Mouse (Mus musculus) MEL (cell line): ENCODE measurements around the gene Parva. TPM values are rescaled to one million over a fixed set of nuclear protein-coding genes. Genes with fewer than 3 reads are reported as not detected.

ENCODE experiments used
- DNase-seq: peaks from one replicate; pipeline ENCODE4 v3.0.0; 2011; ENCODE audit warnings: low read depth, low spot score
- H3K27ac ChIP-seq: 2 replicates; pipeline ENCODE4 v1.5.1; 2012; ENCODE audit warnings: low read depth, mild to moderate bottlenecking, control low read depth, low read length, moderate library complexity; ENCODE audit not compliant: control insufficient read depth
- H3K27me3 ChIP-seq, 2 experiments: fragments of 150-350 bp in 1 of 2; sonication (generic) in 1 of 2; 2 replicates each; pipeline ENCODE4 v1.6.1; 2012; ENCODE audit warnings: low read length in 2 of 2, mild to moderate bottlenecking in 2 of 2, improper control_type of control experiment in 1 of 2, moderate library complexity in 1 of 2; ENCODE audit not compliant: insufficient read depth in 2 of 2, control insufficient read depth in 1 of 2
- H3K36me3 ChIP-seq, 2 experiments: 2 replicates each; pipeline ENCODE4 v1.6.1; 2012 to 2014; ENCODE audit warnings: low read length in 2 of 2, improper control_type of control experiment in 1 of 2, inconsistent platforms in 1 of 2, mild to moderate bottlenecking in 1 of 2; ENCODE audit not compliant: insufficient read depth in 2 of 2, control insufficient read depth in 1 of 2
- H3K4me1 ChIP-seq, 2 experiments: fragments of 150-350 bp in 1 of 2; sonication (generic) in 1 of 2; 2 replicates each; pipeline ENCODE4 v1.6.1; 2012; ENCODE audit warnings: low read length in 2 of 2, improper control_type of control experiment in 1 of 2, mild to moderate bottlenecking in 1 of 2; ENCODE audit not compliant: insufficient read depth in 2 of 2, control insufficient read depth in 1 of 2
- H3K4me3 ChIP-seq, 2 experiments: fragments of 150-350 bp in 1 of 2; sonication (generic) in 1 of 2; 2 replicates each; pipeline ENCODE4 v1.5.1; 2012; ENCODE audit warnings: low read depth in 2 of 2, low read length in 2 of 2, mild to moderate bottlenecking in 2 of 2, moderate library complexity in 2 of 2, control low read depth in 1 of 2, improper control_type of control experiment in 1 of 2; ENCODE audit not compliant: control insufficient read depth in 1 of 2, insufficient read depth in 1 of 2
- H3K79me2 ChIP-seq: 2 replicates; pipeline ENCODE4 v1.6.1; 2012; ENCODE audit warnings: mild to moderate bottlenecking, low read length, moderate library complexity; ENCODE audit not compliant: control insufficient read depth, poor library complexity, insufficient read depth
- H3K9ac ChIP-seq: 2 replicates; pipeline ENCODE4 v1.6.1; 2012; ENCODE audit warnings: low read depth, mild to moderate bottlenecking, control low read depth, low read length, moderate library complexity; ENCODE audit not compliant: control insufficient read depth, poor library complexity, severe bottlenecking
- H3K9me3 ChIP-seq: fragments of 150-350 bp; sonication (generic); replicated peaks from 2 replicates; pipeline ENCODE4 v1.6.1; 2012; ENCODE audit warnings: mild to moderate bottlenecking, low read length, improper control_type of control experiment, moderate library complexity; ENCODE audit not compliant: insufficient read depth
- CHD2 ChIP-seq: IDR thresholded peaks from 2 replicates; pipeline ENCODE4 v1.6.1; 2011; ENCODE audit warnings: low read length, improper control_type of control experiment
- CTCF ChIP-seq, 3 experiments: IDR thresholded peaks in 2 of 3; conservative IDR thresholded peaks in 1 of 3; 2 replicates each; pipeline ENCODE4 v1.5.1; 2011 to 2012; ENCODE audit warnings: low read length in 3 of 3, low read depth in 2 of 3, mild to moderate bottlenecking in 2 of 3, improper control_type of control experiment in 1 of 3, inconsistent platforms in 1 of 3, mixed read lengths in 1 of 3, moderate library complexity in 1 of 3; ENCODE audit not compliant: control insufficient read depth in 1 of 3, insufficient read depth in 1 of 3, poor library complexity in 1 of 3, severe bottlenecking in 1 of 3
- GABPA ChIP-seq: IDR thresholded peaks from 2 replicates; pipeline ENCODE4 v1.6.1; 2012; ENCODE audit warnings: low read depth, mild to moderate bottlenecking, inconsistent platforms, low read length, improper control_type of control experiment, moderate library complexity
- HCFC1 ChIP-seq: IDR thresholded peaks from 2 replicates; pipeline ENCODE4 v1.6.1; 2012; ENCODE audit warnings: low read depth, mild to moderate bottlenecking, inconsistent platforms, low read length, improper control_type of control experiment, moderate library complexity
- JUND ChIP-seq: IDR thresholded peaks from 2 replicates; pipeline ENCODE4 v1.6.1; 2011; ENCODE audit warnings: low read depth, mild to moderate bottlenecking, improper control_type of control experiment, low read length
- MAFK ChIP-seq: IDR thresholded peaks from 2 replicates; pipeline ENCODE4 v1.6.1; 2011; ENCODE audit warnings: low read depth, mild to moderate bottlenecking, low read length, improper control_type of control experiment, borderline replicate concordance
- MAX ChIP-seq: IDR thresholded peaks from 2 replicates; pipeline ENCODE4 v1.6.1; 2011; ENCODE audit warnings: low read length, improper control_type of control experiment
- MAZ ChIP-seq: IDR thresholded peaks from 2 replicates; pipeline ENCODE4 v1.6.1; 2012; ENCODE audit warnings: low read depth, mild to moderate bottlenecking, inconsistent platforms, low read length, improper control_type of control experiment
- MEF2A ChIP-seq: IDR thresholded peaks from 2 replicates; pipeline ENCODE4 v1.6.1; 2014; ENCODE audit warnings: low read depth, mild to moderate bottlenecking, inconsistent platforms, low read length, improper control_type of control experiment; ENCODE audit not compliant: poor library complexity, insufficient replicate concordance, severe bottlenecking; ENCODE audit errors: extremely low read depth
- MYC ChIP-seq: IDR thresholded peaks from 2 replicates; pipeline ENCODE4 v1.6.1; 2011; ENCODE audit warnings: low read depth, mild to moderate bottlenecking, low read length, improper control_type of control experiment, moderate library complexity
- NELFE ChIP-seq: IDR thresholded peaks from 2 replicates; pipeline ENCODE4 v1.6.1; 2011; ENCODE audit warnings: low read depth, low read length, improper control_type of control experiment
- POLR2A ChIP-seq, 2 experiments: IDR thresholded peaks; 2 replicates each; pipeline ENCODE4 v1.6.1; 2011 to 2012; ENCODE audit warnings: low read length in 2 of 2, mild to moderate bottlenecking in 2 of 2, control low read depth in 1 of 2, improper control_type of control experiment in 1 of 2, low read depth in 1 of 2, moderate library complexity in 1 of 2; ENCODE audit not compliant: control insufficient read depth in 1 of 2, insufficient read depth in 1 of 2, poor library complexity in 1 of 2
- POLR2AphosphoS5 ChIP-seq: IDR thresholded peaks from 2 replicates; pipeline ENCODE4 v1.6.1; 2012; ENCODE audit warnings: low read depth, borderline replicate concordance, mild to moderate bottlenecking, inconsistent platforms, low read length, moderate library complexity, mixed read lengths
- RCOR1 ChIP-seq: IDR thresholded peaks from 2 replicates; pipeline ENCODE4 v1.6.1; 2012; ENCODE audit warnings: low read depth, mild to moderate bottlenecking, inconsistent platforms, low read length, improper control_type of control experiment
- SIN3A ChIP-seq: IDR thresholded peaks from 2 replicates; pipeline ENCODE4 v1.6.1; 2012; ENCODE audit warnings: low read length, improper control_type of control experiment, inconsistent platforms
- SMC3 ChIP-seq: IDR thresholded peaks from 2 replicates; pipeline ENCODE4 v1.6.1; 2011; ENCODE audit warnings: low read depth, low read length, improper control_type of control experiment
- TAL1 ChIP-seq: IDR thresholded peaks from 2 replicates; pipeline ENCODE4 v1.6.1; 2012; ENCODE audit warnings: mild to moderate bottlenecking, inconsistent platforms, low read length, moderate library complexity, mixed read lengths
- TBP ChIP-seq: IDR thresholded peaks from 2 replicates; pipeline ENCODE4 v1.8.0; 2011; ENCODE audit warnings: low read depth, low read length, improper control_type of control experiment
- TCF12 ChIP-seq: IDR thresholded peaks from 2 replicates; pipeline ENCODE4 v1.6.1; 2014; ENCODE audit warnings: low read depth, mild to moderate bottlenecking, inconsistent platforms, low read length, improper control_type of control experiment, moderate library complexity
- UBTF ChIP-seq: IDR thresholded peaks from 2 replicates; pipeline ENCODE4 v1.6.1; 2012; ENCODE audit warnings: low read depth, mild to moderate bottlenecking, inconsistent platforms, low read length, improper control_type of control experiment, moderate library complexity, borderline replicate concordance; ENCODE audit not compliant: insufficient read depth
- USF1 ChIP-seq: IDR thresholded peaks from 2 replicates; pipeline ENCODE4 v1.6.1; 2014; ENCODE audit warnings: low read depth, mild to moderate bottlenecking, inconsistent platforms, low read length, improper control_type of control experiment, moderate library complexity
- USF2 ChIP-seq, 2 experiments: IDR thresholded peaks; 2 replicates each; pipeline ENCODE4 v1.6.1; 2011 to 2012; ENCODE audit warnings: improper control_type of control experiment in 2 of 2, low read length in 2 of 2, borderline replicate concordance in 1 of 2, inconsistent platforms in 1 of 2, low read depth in 1 of 2, mild to moderate bottlenecking in 1 of 2; ENCODE audit not compliant: insufficient read depth in 1 of 2
- ZC3H11A ChIP-seq: IDR thresholded peaks from 2 replicates; pipeline ENCODE4 v1.6.1; 2012; ENCODE audit warnings: low read depth, mild to moderate bottlenecking, inconsistent platforms, low read length, improper control_type of control experiment
- ZMIZ1 ChIP-seq: IDR thresholded peaks from 2 replicates; pipeline ENCODE4 v1.6.1; 2012; ENCODE audit warnings: low read depth, mild to moderate bottlenecking, inconsistent platforms, low read length, improper control_type of control experiment, moderate library complexity
- ZNF384 ChIP-seq: IDR thresholded peaks from 2 replicates; pipeline ENCODE4 v1.6.1; 2012; ENCODE audit warnings: low read depth, mild to moderate bottlenecking, inconsistent platforms, low read length, improper control_type of control experiment
- polyA plus RNA-seq, 2 experiments: library from polyadenylated mRNA; stranded (reverse) in 1 of 2; unstranded in 1 of 2; fragments of >175 nt in 1 of 2; fragments of >200 nt in 1 of 2; gene quantifications; 2 replicates each; pipeline versions ENCODE4 v1.2.1 to v1.2.4; 2012; ENCODE audit warnings: low replicate concordance in 2 of 2, low read depth in 1 of 2; ENCODE audit not compliant: insufficient read length in 2 of 2, insufficient read depth in 1 of 2, missing spikeins in 1 of 2
- total RNA-seq: library from RNA; depleted of rRNA; stranded (reverse); fragments of 300-350 nt; gene quantifications from 2 replicates; pipeline ENCODE4 v1.2.3, GENCODE M21; 2012

Parva gene
- total and polyA plus RNA-seq, 3 experiments, result not detected

DNA sequence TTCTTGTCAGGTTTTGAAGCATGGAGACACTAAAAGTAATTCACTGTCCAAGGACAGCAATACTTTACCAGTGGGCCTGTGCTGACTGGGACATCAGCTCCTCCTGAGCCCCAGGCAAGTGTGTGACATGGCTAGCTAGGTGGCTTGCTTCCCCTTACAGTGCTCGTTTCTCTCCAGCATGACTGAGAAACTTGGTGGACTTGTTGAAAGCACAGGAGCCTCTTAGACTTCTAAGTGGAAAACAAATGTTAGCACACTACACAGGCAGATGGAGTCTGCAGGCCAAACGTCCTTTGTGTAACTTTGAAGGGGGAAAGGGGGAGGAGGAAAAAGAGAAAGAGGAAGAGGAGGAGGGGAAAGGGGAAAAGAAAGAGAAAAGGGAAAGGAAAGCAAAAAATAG is 172.3 kb downstream of the Parva start:
- TF ChIP-seq MAX (no peak), SIN3A (no peak), NELFE (no peak), ZC3H11A (no peak), GABPA (no peak), SMC3 (no peak), ZNF384 (no peak), JUND (no peak), UBTF (no peak), MAFK (no peak), TBP (no peak), CHD2 (no peak), HCFC1 (no peak), ZMIZ1 (no peak), MYC (no peak), TCF12 (no peak), USF2 (IDR thresholded peaks at IDR 0.05; ENCODE audit: borderline replicate concordance in 1 of 2, insufficient read depth in 1 of 2, low read depth in 1 of 2, low read length in 2 of 2) (no peak), TAL1 (no peak), POLR2AphosphoS5 (no peak), POLR2A (IDR thresholded peaks at IDR 0.05; ENCODE audit: control insufficient read depth in 1 of 2, insufficient read depth in 1 of 2, low read depth in 1 of 2, low read length in 2 of 2, poor library complexity in 1 of 2) (no peak)
- no peak overlapping the region for H3K9ac ChIP-seq
- no peaks in the 10 kb centered on the region for H3K36me3 ChIP-seq
- H3K4me1 ChIP-seq, result no peaks in the 10 kb centered on the region
- no peak for DNase-seq
- H3K27me3 ChIP-seq, result no peaks in the 10 kb centered on the region
- H3K79me2 ChIP-seq, result no peaks in the 10 kb centered on the region
- H3K4me3 ChIP-seq, result no peak overlapping the region
- H3K9me3 ChIP-seq, result no peaks in the 10 kb centered on the region
- H3K27ac ChIP-seq, result no peak overlapping the region

DNA sequence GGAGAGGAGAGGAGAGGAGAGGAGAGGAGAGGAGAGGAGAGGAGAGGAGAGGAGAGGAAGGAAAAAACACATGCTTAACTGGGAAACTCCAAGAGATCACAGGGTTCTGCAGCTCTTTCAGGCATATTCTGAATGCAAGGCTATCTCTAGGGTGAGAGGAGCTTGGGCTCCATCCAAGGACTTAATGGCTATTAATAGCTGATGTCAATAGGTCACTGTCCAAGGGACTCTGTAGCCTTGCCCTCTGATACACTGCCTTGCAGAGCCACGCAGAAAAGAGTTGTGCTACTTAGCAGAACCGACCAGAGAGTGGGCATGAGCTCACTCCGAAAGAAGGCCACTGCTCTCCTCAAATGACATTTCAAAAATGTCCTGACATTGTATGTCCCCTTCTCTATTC is 172.9 kb downstream of the Parva start:
- Histone ChIP-seq H3K4me1 (no peaks in the 10 kb centered on the region), H3K79me2 (no peaks in the 10 kb centered on the region), H3K36me3 (no peaks in the 10 kb centered on the region), H3K27me3 (no peaks in the 10 kb centered on the region), H3K4me3 (no peak overlapping the region), H3K27ac (no peak overlapping the region), H3K9me3 (no peaks in the 10 kb centered on the region), H3K9ac (no peak overlapping the region)
- DNase-seq, result no peak
- no peak for TF ChIP-seq USF1
- no peak for TF ChIP-seq ZMIZ1
- no peak for TF ChIP-seq CTCF (IDR thresholded peaks at IDR 0.05 in 2 of 3, conservative IDR thresholded peaks at IDR 0.05 in 1 of 3; ENCODE audit: control insufficient read depth in 1 of 3, insufficient read depth in 1 of 3, low read depth in 2 of 3, low read length in 3 of 3, poor library complexity in 1 of 3, severe bottlenecking in 1 of 3)
- TF ChIP-seq MYC, result no peak
- no peak for TF ChIP-seq USF2 (IDR thresholded peaks at IDR 0.05; ENCODE audit: borderline replicate concordance in 1 of 2, insufficient read depth in 1 of 2, low read depth in 1 of 2, low read length in 2 of 2)
- no peak for TF ChIP-seq TCF12
- no peak for TF ChIP-seq GABPA
- TF ChIP-seq RCOR1, result no peak
- TF ChIP-seq MAZ, result no peak
- no peak for TF ChIP-seq UBTF
- no peak for TF ChIP-seq MAX
- no peak for TF ChIP-seq MEF2A
- no peak for TF ChIP-seq POLR2A (IDR thresholded peaks at IDR 0.05; ENCODE audit: control insufficient read depth in 1 of 2, insufficient read depth in 1 of 2, low read depth in 1 of 2, low read length in 2 of 2, poor library complexity in 1 of 2)
